Mouse (Mus musculus) G1E (cell line): ENCODE data around the gene Ppib. TPM values are rescaled to one million over a fixed set of nuclear protein-coding genes. Genes with fewer than 3 reads are reported as not detected.

Experiments used
- ATAC-seq: 2 replicates; pipeline ENCODE4 v1.8.0; 2016; ENCODE audit warnings: mild to moderate bottlenecking; ENCODE audit not compliant: insufficient number of reproducible peaks, poor library complexity, low FRiP score, severe bottlenecking; ENCODE audit errors: extremely low read depth
- DNase-seq: peaks from one replicate; pipeline ENCODE4 v3.0.0; 2012; ENCODE audit warnings: low spot score
- H3K27me3 ChIP-seq: 2 replicates; pipeline ENCODE4 v1.6.1; 2012; ENCODE audit warnings: mild to moderate bottlenecking, low read length, inconsistent platforms; ENCODE audit not compliant: insufficient read depth
- H3K36me3 ChIP-seq: replicated peaks from 2 replicates; pipeline ENCODE3; 2012; ENCODE audit warnings: mild to moderate bottlenecking, inconsistent platforms
- H3K4me1 ChIP-seq: 2 replicates; pipeline ENCODE4 v1.6.1; 2012; ENCODE audit warnings: low read depth, low read length, inconsistent platforms, mixed read lengths; ENCODE audit not compliant: insufficient read depth
- H3K4me3 ChIP-seq: 2 replicates; pipeline ENCODE4 v1.5.1; 2012; ENCODE audit warnings: low read depth, mild to moderate bottlenecking, inconsistent platforms, low read length, moderate library complexity, mixed read lengths
- H3K9me3 ChIP-seq: replicated peaks from 2 replicates; pipeline ENCODE4 v1.6.1; 2012; ENCODE audit warnings: inconsistent platforms
- CTCF ChIP-seq: IDR thresholded peaks from 2 replicates; pipeline ENCODE4 v1.5.1; 2012; ENCODE audit warnings: low read depth, low read length, inconsistent platforms, mixed read lengths
- GATA1 ChIP-seq: IDR thresholded peaks from 2 replicates; pipeline ENCODE4 v1.6.1; 2012; ENCODE audit warnings: borderline replicate concordance, low read length, inconsistent platforms, mixed read lengths
- GATA2 ChIP-seq: IDR thresholded peaks from 2 replicates; pipeline ENCODE4 v1.6.1; 2012; ENCODE audit warnings: low read depth, low read length, inconsistent platforms, borderline replicate concordance
- POLR2AphosphoS5 ChIP-seq: IDR thresholded peaks from 2 replicates; pipeline ENCODE4 v1.6.1; 2012; ENCODE audit warnings: low read depth, low read length, inconsistent platforms; ENCODE audit not compliant: insufficient replicate concordance
- TAL1 ChIP-seq: conservative IDR thresholded peaks from 2 replicates; pipeline ENCODE4 v1.6.1; 2012; ENCODE audit warnings: low read depth, low read length, inconsistent platforms, mixed read lengths
- polyA plus RNA-seq: library from polyadenylated mRNA; stranded (reverse); fragments of >175 nt; gene quantifications from 2 replicates; pipeline ENCODE4 v1.2.3, GENCODE M21; 2012
- total RNA-seq, 2 experiments: library from RNA; stranded (forward) in 1 of 2; stranded (reverse) in 1 of 2; fragments of 200-1000 nt in 1 of 2; fragments of >200 nt in 1 of 2; fragmentation: Nextera tagmentation in 1 of 2; gene quantifications; 2 replicates each; pipeline ENCODE4 v1.2.3; 2014 to 2017

Gene Ppib
- total and polyA plus RNA-seq, 3 experiments = 112 to 400 (median 293) TPM

DNA sequence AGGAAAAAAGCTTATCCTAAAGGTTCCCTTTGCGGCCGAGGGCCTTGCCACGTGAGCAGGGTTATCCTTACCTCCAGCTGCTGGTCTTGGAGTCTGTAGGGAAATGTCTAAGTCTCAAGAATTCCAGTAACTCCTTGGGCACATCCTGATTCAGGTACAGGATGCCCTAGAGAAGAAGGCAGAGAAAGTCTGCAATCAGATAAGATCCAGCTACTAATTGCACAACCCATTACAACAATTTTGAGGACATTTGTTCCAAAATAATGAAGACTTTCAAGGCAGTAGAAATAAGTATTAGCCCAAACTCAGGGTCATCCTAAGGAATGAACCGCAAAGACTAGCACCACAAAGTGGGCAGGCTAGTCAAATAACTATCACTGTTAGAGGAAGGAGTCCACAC lies 8.0 kb downstream of the Ppib start:
- no peak for ATAC-seq
- Histone ChIP-seq H3K36me3 (peaks cover 46% of the 10 kb centered on the region), H3K4me3 (no peak overlapping the region), H3K4me1 (peaks cover 25% of the 10 kb centered on the region), H3K27me3 (peaks cover 20% of the 10 kb centered on the region), H3K9me3 (0 out of 2 replicates have a peak, but pooled peaks cover 3% of the 10 kb centered on the region)
- TF ChIP-seq TAL1 (no peak), CTCF (no peak)
- DNase-seq = no peak

- TF ChIP-seq TAL1 (no peak), POLR2AphosphoS5 (no peak), CTCF (no peak), GATA1 (no peak), GATA2 (no peak)
- no peak for DNase-seq
- ATAC-seq = no peak
- peaks cover 37% of the 10 kb centered on the region for H3K36me3 ChIP-seq
- H3K4me3 ChIP-seq = peak overlapping the region; percentile 71; the same call in 1 of the 2 replicates
- H3K4me1 ChIP-seq = peaks cover 23% of the 10 kb centered on the region
- H3K9me3 ChIP-seq = 0 out of 2 replicates have a peak, but pooled peaks cover 3% of the 10 kb centered on the region
- peaks cover 26% of the 10 kb centered on the region for H3K27me3 ChIP-seq
These were observed 9.0 kb downstream of the Ppib start for GRCm38 (mm10) chr9:66068971-66069391.

DNA sequence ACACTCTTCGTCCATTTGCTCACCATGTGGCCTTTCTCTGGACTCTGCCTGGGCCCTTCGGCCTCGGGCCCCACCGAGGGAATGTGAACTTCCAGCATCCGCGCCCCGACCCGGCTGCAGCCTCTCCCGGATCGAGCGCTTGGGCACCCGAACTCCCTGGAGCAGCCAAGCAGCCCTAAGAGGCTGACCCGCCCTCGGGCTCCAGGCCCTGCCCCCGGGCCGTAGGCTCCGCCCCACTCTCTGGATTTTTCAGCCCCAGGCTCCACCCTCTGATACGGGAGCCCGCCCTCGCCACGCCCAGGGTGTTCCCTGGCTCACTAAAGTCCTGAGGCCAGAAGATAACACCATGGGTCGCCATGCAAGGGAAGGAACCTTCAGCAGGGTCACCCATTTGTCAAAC lies 9.6 kb downstream of the Ppib start, which contains the start of gene Snx22:
Snx22 (minus strand) TSS at position 137 of the 400 bp plus-strand sequence.
- peaks cover 31% of the 10 kb centered on the region for H3K27me3 ChIP-seq
- H3K36me3 ChIP-seq = peaks cover 31% of the 10 kb centered on the region
- DNase-seq = peak; percentile 79
- TF ChIP-seq GATA1 (no peak), TAL1 (peak; percentile 22; the same call in 1 of the 2 replicates), CTCF (no peak), POLR2AphosphoS5 (no peak)
- peak; percentile 87 for ATAC-seq
- H3K9me3 ChIP-seq = peaks cover 3% of the 10 kb centered on the region; the same call in 1 of the 2 replicates
- H3K4me1 ChIP-seq = peaks cover 23% of the 10 kb centered on the region
- H3K4me3 ChIP-seq = peak within 1 kb of the TSS; percentile 71

DNA sequence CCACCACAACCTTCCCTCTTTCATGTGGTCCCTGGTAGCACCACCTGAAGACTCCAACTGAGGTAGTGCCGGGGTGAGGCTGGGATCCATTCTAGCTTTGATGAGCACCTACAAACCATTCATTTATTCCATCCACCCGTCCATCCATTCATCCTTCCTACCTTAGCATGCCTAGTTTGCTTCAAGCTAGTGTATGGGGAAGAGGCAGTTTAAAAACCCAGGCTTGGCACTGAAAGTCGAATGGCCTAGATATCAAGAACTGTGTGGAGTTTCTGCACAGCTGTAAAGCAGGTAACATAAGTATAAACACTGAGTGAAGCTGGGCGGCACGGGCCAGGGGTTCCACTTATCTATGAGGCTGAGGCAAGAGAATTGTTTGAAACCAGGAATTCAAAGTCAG lies 10.1 kb downstream of the Ppib start:
- peaks cover 27% of the 10 kb centered on the region for H3K36me3 ChIP-seq
- TF ChIP-seq POLR2AphosphoS5 (no peak), TAL1 (no peak), GATA2 (no peak), GATA1 (no peak), CTCF (no peak)
- DNase-seq (no peak), ATAC-seq (no peak)
- H3K27me3 ChIP-seq = peaks cover 37% of the 10 kb centered on the region
- peaks cover 3% of the 10 kb centered on the region; the same call in 1 of the 2 replicates for H3K9me3 ChIP-seq
- H3K4me3 ChIP-seq = no peak overlapping the region
- peaks cover 23% of the 10 kb centered on the region for H3K4me1 ChIP-seq

DNA sequence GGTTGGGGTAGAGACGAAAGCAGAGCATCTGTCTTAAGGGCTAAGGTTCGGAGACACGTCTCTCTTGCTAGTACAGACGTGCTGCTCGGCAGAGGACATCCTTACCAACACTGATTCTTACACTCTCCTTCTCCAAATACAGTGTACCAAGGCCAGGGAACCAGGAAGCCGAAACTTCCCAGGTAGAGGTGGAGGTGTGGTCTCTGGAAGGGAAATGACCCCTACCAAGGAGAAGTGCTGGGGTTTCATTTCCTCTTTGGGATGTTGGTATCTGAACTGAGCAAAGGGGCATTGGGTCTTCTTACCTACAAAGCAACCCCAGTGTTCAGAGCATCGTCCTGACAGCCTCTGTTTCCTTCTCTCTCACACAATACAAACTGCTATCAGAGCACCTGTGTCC lies 12.7 kb downstream of the Ppib start:
- Histone ChIP-seq H3K4me3 (no peak overlapping the region), H3K36me3 (peaks cover 1% of the 10 kb centered on the region), H3K27me3 (peaks cover 48% of the 10 kb centered on the region), H3K9me3 (peaks cover 3% of the 10 kb centered on the region; the same call in 1 of the 2 replicates), H3K4me1 (peaks cover 23% of the 10 kb centered on the region)
- ATAC-seq = no peak
- no peak for DNase-seq
- TF ChIP-seq GATA2 (no peak), TAL1 (no peak), POLR2AphosphoS5 (no peak), GATA1 (no peak), CTCF (no peak)

DNA sequence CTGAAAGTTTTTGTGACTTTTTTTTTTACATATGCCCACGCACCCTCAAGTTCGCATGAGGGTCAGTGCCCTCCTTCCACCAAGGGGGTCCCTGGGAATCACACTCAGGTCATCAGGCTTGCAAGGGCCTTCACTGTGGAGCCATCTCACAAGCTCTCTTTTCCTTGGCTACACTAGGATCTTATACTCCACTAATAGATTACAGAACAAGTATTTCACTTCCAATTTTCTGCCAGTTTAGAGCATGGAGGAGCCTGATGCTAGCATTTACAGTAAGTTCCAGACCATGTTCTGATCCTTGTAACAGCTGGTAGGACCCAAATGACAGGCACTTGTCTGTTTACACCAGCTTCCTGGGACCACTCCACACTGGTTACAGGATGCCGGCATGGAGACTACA lies 18.1 kb downstream of the Ppib start:
- no peak for TF ChIP-seq TAL1
- no peak for TF ChIP-seq GATA1
- TF ChIP-seq GATA2 = no peak
- TF ChIP-seq POLR2AphosphoS5 = no peak
- no peak for TF ChIP-seq CTCF
- no peak for ATAC-seq

More for the DNA sequence above, 18.1 kb downstream of the Ppib start:
- Histone ChIP-seq H3K4me3 (no peak overlapping the region), H3K27me3 (peaks cover 52% of the 10 kb centered on the region), H3K9me3 (peaks cover 3% of the 10 kb centered on the region; the same call in 1 of the 2 replicates), H3K36me3 (no peaks in the 10 kb centered on the region), H3K4me1 (no peaks in the 10 kb centered on the region)
- no peak for DNase-seq
